Mouse (Mus musculus) hindbrain, embryonic 13.5 days (tissue): ENCODE results near the gene Rbpj. TPM values are rescaled to one million over a fixed set of nuclear protein-coding genes. Genes with fewer than 3 reads are reported as not detected.
A peak's percentile ranks its signal among the peaks of the same experiment; 100 is the strongest.

ENCODE experiments used
- ATAC-seq: fragments of 200-750 bp; cut with Nextera tagmentation; 2 replicates; pipeline ENCODE4 v1.8.0; 2017; ENCODE audit warnings: moderate TSS enrichment; ENCODE audit not compliant: low FRiP score
- H3K27ac ChIP-seq: fragments of 300-500 bp; sonication (generic); 2 replicates; pipeline ENCODE4 v1.5.1; 2015; ENCODE audit warnings: inconsistent platforms, mild to moderate bottlenecking, moderate library complexity
- H3K27me3 ChIP-seq: fragments of 300-500 bp; sonication (generic); 2 replicates; pipeline ENCODE4 v1.6.1; 2015; ENCODE audit warnings: mild to moderate bottlenecking, inconsistent platforms
- H3K36me3 ChIP-seq: fragments of 300-500 bp; sonication (generic); 2 replicates; pipeline ENCODE4 v1.6.1; 2015; ENCODE audit warnings: mild to moderate bottlenecking, inconsistent platforms
- H3K4me1 ChIP-seq: fragments of 300-500 bp; sonication (generic); replicated peaks from 2 replicates; pipeline ENCODE4 v1.6.1; 2015; ENCODE audit warnings: inconsistent platforms
- H3K4me2 ChIP-seq: fragments of 300-500 bp; sonication (generic); 2 replicates; pipeline ENCODE4 v1.6.1; 2015; ENCODE audit warnings: inconsistent platforms, mild to moderate bottlenecking, moderate library complexity
- H3K4me3 ChIP-seq: fragments of 300-500 bp; sonication (generic); 2 replicates; pipeline ENCODE4 v1.5.1; 2015; ENCODE audit warnings: mild to moderate bottlenecking, inconsistent platforms
- H3K9ac ChIP-seq: fragments of 300-500 bp; sonication (generic); 2 replicates; pipeline ENCODE4 v1.6.1; 2015; ENCODE audit warnings: mild to moderate bottlenecking, inconsistent platforms
- H3K9me3 ChIP-seq: fragments of 300-500 bp; sonication (generic); 2 replicates; pipeline ENCODE4 v1.6.1; 2016; ENCODE audit warnings: inconsistent platforms
- WGBS: fragments of 180-500 bp; shearing (Covaris S2); methylation state at CpG from one replicate; pipeline ENCODE4 v1.1.7; 2015; 5-methylcytosine and 5-hydroxymethylcytosine counted together
- polyA plus RNA-seq: library from polyadenylated mRNA; unstranded; fragments of >200 nt; fragmentation: Nextera tagmentation; extraction: Ambion mirVana; gene quantifications from 2 replicates; pipeline ENCODE4 v1.2.1, GENCODE M21; 2015

Gene Rbpj
- polyA plus RNA-seq, 1 experiment from 2014 or later: 38.1 TPM

- H3K27me3 ChIP-seq: 0 out of 2 replicates have a peak, but pooled peaks cover 4% of the 10 kb centered on the region
- no peaks in the 10 kb centered on the region for H3K9me3 ChIP-seq
- no peak overlapping the region for H3K4me3 ChIP-seq
- H3K27ac ChIP-seq: no peak overlapping the region
- no peak overlapping the region for H3K9ac ChIP-seq
- H3K36me3 ChIP-seq: no peaks in the 10 kb centered on the region
- H3K4me2 ChIP-seq: no peak overlapping the region
- ATAC-seq: 0 out of 2 replicates have a peak, but pooled peaks have one; percentile 44
- WGBS: 39% methylated on average over 16 of the region's 16 CpGs
- H3K4me1 ChIP-seq: peaks cover 13% of the 10 kb centered on the region; the same call in 1 of the 2 replicates
Observed at GRCm38 (mm10) chr5:53470141-53471079, 4.5 kb downstream of the Rbpj start.

- Histone ChIP-seq H3K4me3 (no peak overlapping the region), H3K27ac (no peak overlapping the region), H3K4me1 (peaks cover 13% of the 10 kb centered on the region; the same call in 1 of the 2 replicates), H3K36me3 (no peaks in the 10 kb centered on the region), H3K9me3 (no peaks in the 10 kb centered on the region), H3K4me2 (no peak overlapping the region), H3K9ac (no peak overlapping the region), H3K27me3 (0 out of 2 replicates have a peak, but pooled peaks cover 4% of the 10 kb centered on the region)
- no peak for ATAC-seq
- WGBS: 87% methylated on average over 11 of the region's 11 CpGs
Observed at GRCm38 (mm10) chr5:53472485-53472884, 6.5 kb downstream of the Rbpj start.

- no peaks in the 10 kb centered on the region for H3K36me3 ChIP-seq
- H3K27me3 ChIP-seq: no peaks in the 10 kb centered on the region
- no peaks in the 10 kb centered on the region for H3K4me1 ChIP-seq
- 82% methylated on average over 6 of the region's 6 CpGs for WGBS
- ATAC-seq: no peak
- H3K9ac ChIP-seq: no peak overlapping the region
- H3K4me2 ChIP-seq: no peak overlapping the region
- no peak overlapping the region for H3K4me3 ChIP-seq
- no peaks in the 10 kb centered on the region for H3K9me3 ChIP-seq
- no peak overlapping the region for H3K27ac ChIP-seq
Observed at GRCm38 (mm10) chr5:53479161-53479560, 13.2 kb downstream of the Rbpj start.

GRCm38 (mm10) chr5:53479891-53480290 lies 13.9 kb downstream of the Rbpj start:
- Histone ChIP-seq H3K9ac (no peak overlapping the region), H3K27ac (no peak overlapping the region), H3K4me1 (no peaks in the 10 kb centered on the region), H3K4me2 (no peak overlapping the region), H3K4me3 (no peak overlapping the region), H3K9me3 (no peaks in the 10 kb centered on the region), H3K27me3 (no peaks in the 10 kb centered on the region), H3K36me3 (no peaks in the 10 kb centered on the region)
- no peak for ATAC-seq
- 69% methylated on average over 5 of the region's 5 CpGs for WGBS

GRCm38 (mm10) chr5:53481021-53481420 lies 15.1 kb downstream of the Rbpj start:
- no peaks in the 10 kb centered on the region for H3K27me3 ChIP-seq
- H3K36me3 ChIP-seq: no peaks in the 10 kb centered on the region
- 90% methylated on average over 2 of the region's 2 CpGs for WGBS
- H3K27ac ChIP-seq: no peak overlapping the region
- no peak overlapping the region for H3K9ac ChIP-seq
- no peak overlapping the region for H3K4me2 ChIP-seq
- no peaks in the 10 kb centered on the region for H3K4me1 ChIP-seq
- no peaks in the 10 kb centered on the region for H3K9me3 ChIP-seq
- H3K4me3 ChIP-seq: no peak overlapping the region
- ATAC-seq: no peak

- H3K36me3 ChIP-seq: no peaks in the 10 kb centered on the region
- no peak for ATAC-seq
- no peak overlapping the region for H3K4me3 ChIP-seq
- WGBS: 93% methylated on average over 6 of the region's 6 CpGs
- no peak overlapping the region for H3K9ac ChIP-seq
- no peaks in the 10 kb centered on the region for H3K27me3 ChIP-seq
- no peak overlapping the region for H3K27ac ChIP-seq
- no peaks in the 10 kb centered on the region for H3K9me3 ChIP-seq
- H3K4me1 ChIP-seq: peaks cover 4% of the 10 kb centered on the region; the same call in 1 of the 2 replicates
- no peak overlapping the region for H3K4me2 ChIP-seq
Observed at GRCm38 (mm10) chr5:53485069-53485628, 19.2 kb downstream of the Rbpj start.

GRCm38 (mm10) chr5:53485934-53486475 lies 20.1 kb downstream of the Rbpj start:
- Histone ChIP-seq H3K9ac (no peak overlapping the region), H3K36me3 (no peaks in the 10 kb centered on the region), H3K4me3 (no peak overlapping the region), H3K4me1 (peaks cover 7% of the 10 kb centered on the region), H3K4me2 (no peak overlapping the region), H3K27ac (no peak overlapping the region), H3K9me3 (no peaks in the 10 kb centered on the region), H3K27me3 (no peaks in the 10 kb centered on the region)
- whole genome bisulfite sequencing: 75% methylated on average over 9 of the region's 9 CpGs
- ATAC-seq: no peak

- peaks cover 7% of the 10 kb centered on the region for H3K4me1 ChIP-seq
- WGBS: 57% methylated on average over 11 of the region's 11 CpGs
Observed at GRCm38 (mm10) chr5:53486966-53487592, 21.1 kb downstream of the Rbpj start.

GRCm38 (mm10) chr5:53490697-53491099 lies 24.7 kb downstream of the Rbpj start:
- H3K9ac ChIP-seq: no peak overlapping the region
- no peak overlapping the region for H3K4me2 ChIP-seq
- WGBS: 50% methylated on average over 5 of the region's 5 CpGs
- H3K9me3 ChIP-seq: no peaks in the 10 kb centered on the region
- no peaks in the 10 kb centered on the region for H3K27me3 ChIP-seq
- no peaks in the 10 kb centered on the region for H3K36me3 ChIP-seq
- no peak overlapping the region for H3K27ac ChIP-seq
- ATAC-seq: no peak
- no peak overlapping the region for H3K4me3 ChIP-seq
- H3K4me1 ChIP-seq: peaks cover 7% of the 10 kb centered on the region

More at GRCm38 (mm10) chr5:53486966-53487592, 21.1 kb downstream of the Rbpj start:
- no peak overlapping the region for H3K9ac ChIP-seq
- no peak overlapping the region for H3K4me3 ChIP-seq
- H3K36me3 ChIP-seq: no peaks in the 10 kb centered on the region
- ATAC-seq: no peak
- no peaks in the 10 kb centered on the region for H3K9me3 ChIP-seq
- H3K27ac ChIP-seq: no peak overlapping the region
- H3K4me2 ChIP-seq: no peak overlapping the region
- no peaks in the 10 kb centered on the region for H3K27me3 ChIP-seq

GRCm38 (mm10) chr5:53493756-53494155 lies 27.8 kb downstream of the Rbpj start:
- H3K9me3 ChIP-seq: no peaks in the 10 kb centered on the region
- no peak for ATAC-seq
- H3K27ac ChIP-seq: no peak overlapping the region
- no peaks in the 10 kb centered on the region for H3K36me3 ChIP-seq
- peaks cover 3% of the 10 kb centered on the region; the same call in 1 of the 2 replicates for H3K4me1 ChIP-seq
- H3K27me3 ChIP-seq: no peaks in the 10 kb centered on the region
- no peak overlapping the region for H3K9ac ChIP-seq
- 68% methylated on average over 6 of the region's 6 CpGs for WGBS
- no peak overlapping the region for H3K4me3 ChIP-seq
- no peak overlapping the region for H3K4me2 ChIP-seq

GRCm38 (mm10) chr5:53494536-53495159 lies 28.7 kb downstream of the Rbpj start:
- WGBS: 88% methylated on average over 17 of the region's 17 CpGs
- Histone ChIP-seq H3K27me3 (no peaks in the 10 kb centered on the region), H3K36me3 (no peaks in the 10 kb centered on the region), H3K4me1 (peaks cover 3% of the 10 kb centered on the region; the same call in 1 of the 2 replicates), H3K4me2 (no peak overlapping the region), H3K9ac (no peak overlapping the region), H3K27ac (no peak overlapping the region), H3K4me3 (no peak overlapping the region), H3K9me3 (no peaks in the 10 kb centered on the region)
- no peak for ATAC-seq
